Mouse (Mus musculus) heart, adult 2 months (tissue): Measurements from ENCODE around the gene Trpm3. TPM values are rescaled to one million over a fixed set of nuclear protein-coding genes. Genes with fewer than 3 reads are reported as not detected.

Experiments
- DNase-seq, 2 experiments: peaks; one replicate each; pipeline ENCODE4 v3.0.0; 2021
- H3K27ac ChIP-seq: fragments of 200-600 bp; 2 replicates; pipeline ENCODE4 v1.8.1; 2022
- H3K27me3 ChIP-seq: fragments of 200-500 bp; 2 replicates; pipeline ENCODE4 v1.6.1; 2012; ENCODE audit warnings: mild to moderate bottlenecking, low read length, inconsistent platforms, mixed read lengths; ENCODE audit not compliant: control insufficient read depth, insufficient read depth
- H3K36me3 ChIP-seq: fragments of 200-500 bp; 2 replicates; pipeline ENCODE4 v1.6.1; 2012; ENCODE audit warnings: low read length, inconsistent platforms; ENCODE audit not compliant: control insufficient read depth, insufficient read depth
- H3K4me1 ChIP-seq: fragments of 200-500 bp; 2 replicates; pipeline ENCODE4 v1.6.1; 2011; ENCODE audit warnings: low read length; ENCODE audit not compliant: control insufficient read depth, insufficient read depth
- H3K4me3 ChIP-seq: fragments of 200-600 bp; 2 replicates; pipeline ENCODE4 v1.8.1; 2022
- H3K79me2 ChIP-seq: fragments of 200-500 bp; replicated peaks from 2 replicates; pipeline ENCODE4 v1.6.1; 2012; ENCODE audit warnings: mild to moderate bottlenecking, inconsistent platforms, low read length, moderate library complexity, mixed read lengths; ENCODE audit not compliant: control insufficient read depth, insufficient read depth
- H3K9ac ChIP-seq: fragments of 200-500 bp; 2 replicates; pipeline ENCODE4 v1.6.1; 2012; ENCODE audit warnings: low read depth, mild to moderate bottlenecking, control low read depth, inconsistent platforms, low read length, mixed read lengths
- CTCF ChIP-seq: fragments of 200-600 bp; IDR thresholded peaks from 2 replicates; pipeline ENCODE4 v1.8.1; 2022; ENCODE audit warnings: antibody characterized with exemption, mild to moderate bottlenecking, moderate library complexity
- EP300 ChIP-seq: fragments of 200-500 bp; IDR thresholded peaks from 2 replicates; pipeline ENCODE4 v1.6.1; 2011; ENCODE audit warnings: low read depth, low read length, control low read depth; ENCODE audit not compliant: insufficient read depth
- POLR2A ChIP-seq: fragments of 200-500 bp; IDR thresholded peaks from 2 replicates; pipeline ENCODE4 v1.6.1; 2011; ENCODE audit warnings: mild to moderate bottlenecking, low read depth, low read length, control low read depth; ENCODE audit not compliant: insufficient read depth
- WGBS: fragments of 180-500 bp; shearing (Covaris S2); methylation state at CpG from one replicate; pipeline ENCODE4 v1.1.7; 2018; 5-methylcytosine and 5-hydroxymethylcytosine counted together
- intact Hi-C: fragments of 180-260 bp; cut with DNase I; formaldehyde crosslinking; loops from one replicate; pipeline ENCODE4 v1.15.1; 2025
- polyA plus RNA-seq: library from polyadenylated mRNA; depleted of rRNA; stranded (reverse); fragments of >200 nt; gene quantifications from 2 replicates; pipeline ENCODE4 v1.2.3, GENCODE M21; 2012
- total RNA-seq, 2 experiments: library from RNA; stranded (reverse); gene quantifications; 2 replicates each; pipeline ENCODE4 v1.2.3; 2021

Trpm3 gene
- total and polyA plus RNA-seq, 3 experiments = 0.51 to 1.1 (median 0.81) TPM

DNA sequence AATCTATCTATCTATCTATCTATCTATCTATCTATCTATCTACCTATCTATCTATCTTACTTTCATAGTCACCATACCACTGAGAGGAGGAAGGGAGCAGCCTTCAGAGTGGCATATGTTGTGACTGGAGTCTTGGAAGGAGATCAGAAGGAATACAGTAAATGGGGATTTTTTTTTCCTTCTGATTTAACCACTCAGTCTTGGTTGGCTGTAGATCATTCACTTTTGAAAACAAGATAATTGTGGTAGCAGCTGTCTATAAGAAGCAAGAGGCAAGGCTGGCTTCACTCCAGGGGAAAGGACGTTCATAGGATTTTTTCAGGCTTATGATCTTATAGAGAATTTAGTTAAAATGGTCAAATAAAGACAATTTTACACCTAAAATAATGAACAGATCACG is 188.0 kb downstream of the Trpm3 start:
- TF ChIP-seq CTCF (no peak), POLR2A (no peak), EP300 (no peak)
- DNase-seq = no peak
- H3K27ac ChIP-seq = no peak overlapping the region
- H3K27me3 ChIP-seq = no peaks in the 10 kb centered on the region
- no peak overlapping the region for H3K9ac ChIP-seq
- H3K36me3 ChIP-seq = no peaks in the 10 kb centered on the region
- H3K4me1 ChIP-seq = no peaks in the 10 kb centered on the region
- intact Hi-C loops = no loop called here
- WGBS = 57% methylated on average over 2 of the region's 2 CpGs
- no peak overlapping the region for H3K4me3 ChIP-seq
- H3K79me2 ChIP-seq = no peaks in the 10 kb centered on the region

DNA sequence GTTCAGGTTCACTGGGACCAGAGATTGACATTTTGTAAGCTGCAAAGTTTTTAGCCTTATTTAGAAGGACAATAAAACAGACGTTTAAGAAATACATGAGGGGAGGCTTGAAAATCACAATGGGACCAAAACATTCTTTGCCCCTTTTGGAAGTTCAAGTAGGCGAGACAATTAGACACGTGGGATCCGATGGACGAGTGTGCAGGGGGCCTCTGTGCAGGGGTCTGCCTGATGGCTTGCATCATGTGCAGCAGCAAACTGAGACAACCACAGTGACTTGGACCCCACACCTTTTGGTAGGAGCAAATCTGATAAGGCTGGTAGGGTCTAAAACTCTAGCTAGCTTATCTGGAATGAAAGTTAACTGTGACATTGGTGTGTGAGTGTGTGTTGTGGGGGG is 188.4 kb downstream of the Trpm3 start:
- Histone ChIP-seq H3K4me1 (no peaks in the 10 kb centered on the region), H3K9ac (no peak overlapping the region), H3K4me3 (no peak overlapping the region), H3K79me2 (no peaks in the 10 kb centered on the region), H3K36me3 (no peaks in the 10 kb centered on the region), H3K27ac (no peak overlapping the region), H3K27me3 (no peaks in the 10 kb centered on the region)
- no peak for TF ChIP-seq CTCF
- WGBS = 48% methylated on average over 5 of the region's 5 CpGs
- intact Hi-C loops = no loop called here
- no peak for DNase-seq

DNA sequence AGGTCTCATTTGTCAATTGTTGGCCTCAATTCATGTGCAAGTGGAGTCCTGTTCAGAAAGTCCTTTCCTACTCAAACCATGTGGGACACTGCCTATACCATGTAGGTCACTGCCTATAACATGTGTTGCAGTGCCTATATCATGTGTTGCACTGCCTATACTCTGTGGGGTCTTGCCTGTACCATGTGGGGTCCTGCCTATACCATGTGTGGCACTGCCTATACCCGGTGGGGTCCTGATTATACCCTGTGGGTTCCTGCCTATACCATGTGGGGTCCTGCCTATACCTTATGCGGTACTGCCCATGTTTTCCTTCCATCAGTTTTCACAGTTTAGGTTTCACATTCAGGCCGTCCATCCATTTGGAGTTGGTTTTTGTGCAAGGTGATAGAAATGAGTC is 197.4 kb downstream of the Trpm3 start:
- H3K9ac ChIP-seq = no peak overlapping the region
- H3K4me1 ChIP-seq = no peaks in the 10 kb centered on the region
- H3K79me2 ChIP-seq = no peaks in the 10 kb centered on the region
- intact Hi-C loops = loop anchor here (2.0 kb wide), 1 partner anchor 217 kb away; no protein-coding TSS in a partner anchor
- H3K27me3 ChIP-seq = no peaks in the 10 kb centered on the region
- no peak overlapping the region for H3K4me3 ChIP-seq
- TF ChIP-seq CTCF (no peak), POLR2A (no peak), EP300 (no peak)
- H3K27ac ChIP-seq = no peak overlapping the region
- no peak for DNase-seq
- no peaks in the 10 kb centered on the region for H3K36me3 ChIP-seq
- WGBS = 83% methylated on average over 3 of the region's 3 CpGs

DNA sequence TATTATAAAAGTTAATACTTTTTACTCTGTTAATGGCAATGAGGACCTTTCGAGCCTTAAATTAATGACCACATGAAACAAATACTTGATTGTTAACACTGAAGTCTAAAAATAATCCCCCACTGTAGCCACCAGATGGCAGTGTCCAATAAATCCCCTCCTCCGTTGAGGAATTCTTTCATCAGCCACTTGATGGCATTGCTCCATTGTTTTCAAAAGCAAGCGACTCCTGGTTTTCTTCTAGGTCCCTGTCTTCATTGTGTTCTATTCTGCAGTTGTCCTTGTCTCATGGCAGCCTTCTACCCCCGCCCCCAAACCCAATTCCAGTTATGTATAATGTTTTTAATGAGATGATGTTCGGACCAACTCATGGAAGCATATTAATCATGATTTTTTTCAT is 198.6 kb downstream of the Trpm3 start:
- Histone ChIP-seq H3K27ac (no peak overlapping the region), H3K27me3 (no peaks in the 10 kb centered on the region), H3K9ac (no peak overlapping the region), H3K4me3 (no peak overlapping the region), H3K79me2 (no peaks in the 10 kb centered on the region), H3K36me3 (no peaks in the 10 kb centered on the region), H3K4me1 (no peaks in the 10 kb centered on the region)
- no peak for TF ChIP-seq EP300
- no peak for TF ChIP-seq POLR2A
- peak; percentile 88 for TF ChIP-seq CTCF
- intact Hi-C loops = loop anchor here (1.0 to 2.0 kb wide), 3 partner anchors 215 to 547 kb away; no protein-coding TSS in a partner anchor
- DNase-seq = peak in 1 of 2 experiments; percentile 3
- WGBS = 14% methylated on average over 5 of the region's 5 CpGs

DNA sequence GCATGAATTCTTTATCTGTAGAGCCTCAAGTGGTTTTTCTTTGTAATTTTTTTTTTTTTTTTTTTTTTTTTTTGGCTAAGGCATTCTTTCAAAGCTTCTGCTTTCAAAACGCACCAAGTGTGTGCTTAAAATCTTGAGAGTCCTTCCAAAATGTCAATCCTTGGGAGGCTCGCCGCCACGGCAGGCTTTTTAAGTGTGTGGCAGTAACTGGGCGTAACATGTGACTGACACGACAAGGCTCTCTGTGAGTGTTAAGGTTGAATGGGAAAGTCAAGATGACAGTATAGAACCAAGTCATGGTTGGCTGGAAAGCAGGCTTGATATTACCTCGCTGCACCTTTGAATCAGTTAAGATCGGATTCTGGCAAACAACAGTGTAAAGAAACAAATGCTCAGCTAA is 200.1 kb downstream of the Trpm3 start:
- no peaks in the 10 kb centered on the region for H3K36me3 ChIP-seq
- no peaks in the 10 kb centered on the region for H3K4me1 ChIP-seq
- H3K79me2 ChIP-seq = no peaks in the 10 kb centered on the region
- whole genome bisulfite sequencing = 78% methylated on average over 8 of the region's 8 CpGs
- intact Hi-C loops = no loop called here
- H3K27ac ChIP-seq = no peak overlapping the region
- no peak for DNase-seq
- H3K4me3 ChIP-seq = no peak overlapping the region
- no peaks in the 10 kb centered on the region for H3K27me3 ChIP-seq
- TF ChIP-seq CTCF (no peak), POLR2A (no peak)
- no peak overlapping the region for H3K9ac ChIP-seq

DNA sequence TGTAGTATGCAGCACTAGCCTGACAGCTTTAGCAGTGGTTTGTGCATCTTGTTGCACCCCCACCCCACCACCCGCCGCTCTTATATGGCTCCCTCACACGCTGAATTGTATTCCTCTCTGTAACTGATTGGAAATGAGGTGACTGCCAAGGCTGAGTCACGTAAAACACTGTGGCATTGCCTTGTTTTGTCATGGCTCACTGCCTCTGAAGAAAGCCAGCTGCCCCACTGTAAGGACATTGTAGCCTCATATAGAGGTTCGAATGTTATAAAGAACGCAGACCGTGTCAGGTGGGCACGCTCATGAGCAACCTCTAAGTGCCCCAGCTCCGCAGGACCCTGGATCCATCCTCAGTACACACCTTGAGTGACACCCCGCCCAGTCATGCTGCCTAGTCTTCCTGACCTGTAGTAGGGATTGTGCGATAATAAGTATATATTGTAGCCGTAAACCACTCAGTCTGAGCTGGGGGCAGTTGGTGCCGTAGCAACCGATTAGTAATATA is 215.2 kb downstream of the Trpm3 start:
- TF ChIP-seq POLR2A = no peak
- TF ChIP-seq EP300 = no peak

DNA sequence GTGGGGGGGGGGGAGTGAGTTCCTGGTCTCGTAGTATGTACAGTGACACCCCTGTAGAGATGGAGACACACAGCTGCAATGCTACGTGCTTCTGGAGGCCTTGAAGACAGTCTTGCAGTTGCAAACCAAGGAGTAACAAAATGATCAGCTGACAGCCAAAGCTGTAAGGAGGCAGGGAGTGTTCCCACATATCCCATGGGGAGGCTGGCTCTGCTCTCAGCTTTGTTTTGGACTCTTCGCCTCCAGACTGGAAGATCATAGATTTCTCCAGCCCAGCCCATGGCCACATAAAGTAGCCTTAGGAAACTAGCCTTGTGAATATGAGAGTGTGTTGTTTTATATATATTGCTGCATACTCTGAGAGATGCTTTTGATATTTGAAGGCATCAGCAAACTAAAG is 248.0 kb downstream of the Trpm3 start:
- peak in 1 of 2 experiments; percentile 3 for DNase-seq
- Histone ChIP-seq H3K79me2 (no peaks in the 10 kb centered on the region), H3K36me3 (no peaks in the 10 kb centered on the region), H3K27me3 (no peaks in the 10 kb centered on the region), H3K9ac (no peak overlapping the region), H3K4me1 (no peaks in the 10 kb centered on the region), H3K27ac (no peak overlapping the region), H3K4me3 (no peak overlapping the region)
- no peak for TF ChIP-seq EP300
- TF ChIP-seq POLR2A = no peak
- TF ChIP-seq CTCF = no peak
- intact Hi-C loops = no loop called here
- 70% methylated on average over 3 of the region's 3 CpGs for WGBS

More for the DNA sequence above, 215.2 kb downstream of the Trpm3 start:
- no peak overlapping the region for H3K4me3 ChIP-seq
- H3K27me3 ChIP-seq = no peaks in the 10 kb centered on the region
- H3K4me1 ChIP-seq = no peaks in the 10 kb centered on the region
- intact Hi-C loops = no loop called here
- no peak overlapping the region for H3K9ac ChIP-seq
- H3K79me2 ChIP-seq = no peaks in the 10 kb centered on the region
- no peak for DNase-seq
- WGBS = 88% methylated on average over 14 of the region's 14 CpGs
- no peak overlapping the region for H3K27ac ChIP-seq
- H3K36me3 ChIP-seq = no peaks in the 10 kb centered on the region
